Comparison of ENCODE assay signal across 13 mouse cellular contexts in genomic region chr9:30539858-30540257, GRCm38 (mm10).
"Had no signal": no experiment of that assay in that cellular context is flagged by ENCODE, and none has a peak within 500 bp of the region (broad histone marks: within the 10 kb centered on the region; RNA-seq: fewer than 3 reads in every experiment).

No protein-coding gene starts in this region.

- H3K36me3 ChIP-seq: midbrain, embryonic 10.5 days; midbrain, embryonic 12.5 days; neural tube, embryonic 12.5 days; stomach, embryonic 15.5 days had no signal

- DNase-seq: lung, adult 18-20 months; lung, embryonic 14.5 days; lung, postnatal 10 days; lung, postnatal 4 days; midbrain, embryonic 14.5 days; right cerebral cortex, postnatal 14 days; thymus, adult 2 months; thymus, postnatal 14 days; thymus, postnatal 4 days had no signal

- H3K4me2 ChIP-seq: lung, embryonic 14.5 days; midbrain, embryonic 12.5 days; neural tube, embryonic 12.5 days; stomach, embryonic 15.5 days had no signal

- H3K27me3 ChIP-seq: midbrain, embryonic 12.5 days; neural tube, embryonic 12.5 days; stomach, embryonic 15.5 days had no signal

- H3K4me3 ChIP-seq: midbrain, embryonic 10.5 days; midbrain, embryonic 12.5 days; neural tube, embryonic 12.5 days; stomach, embryonic 15.5 days had no signal
